8 mouse cellular contexts compared by ENCODE assay signal in genomic region chr19:9082191-9083009, GRCm38 (mm10). TPM values are rescaled to one million over a fixed set of nuclear protein-coding genes. Genes with fewer than 3 reads are reported as not detected.
DNase-seq lines count a peak whose midpoint lies in the region.

No protein-coding gene starts in this region.

- peaks cover 10% of the 10 kb centered on the region for H3K27me3 ChIP-seq in megakaryocyte, embryonic 14.5 days (replicated peaks)

- peak; percentile 81 for DNase-seq in WW6 (ENCODE audit: low read depth, low spot score)
- peak; percentile 81 to 88 for DNase-seq in cerebellum, postnatal 4 days (ENCODE audit: low spot score in 2 of 2)
- DNase-seq in gastrocnemius, postnatal 10 days: peak; percentile 90
- peak; percentile 92 for DNase-seq in induced T-regulatory cell, adult 2 months (ENCODE audit: low read depth)
- peak; percentile 28 to 55 for DNase-seq in left cerebral cortex, adult 8-10 months (ENCODE audit: low spot score in 2 of 2)
- peak; percentile 59 to 67 for DNase-seq in right cerebral cortex, adult 2 months (ENCODE audit: low spot score in 2 of 2)
- DNase-seq in urinary bladder, postnatal 25 days (ENCODE audit: low spot score): peak; percentile 85

- no peaks in the 10 kb centered on the region for H3K36me3 ChIP-seq in megakaryocyte, embryonic 14.5 days (replicated peaks; ENCODE audit: low read length)

- H3K4me3 ChIP-seq in megakaryocyte, embryonic 14.5 days (replicated peaks): peak overlapping the region; percentile 85

- H3K4me1 ChIP-seq in megakaryocyte, embryonic 14.5 days: peaks cover 24% of the 10 kb centered on the region

- no peaks in the 10 kb centered on the region for H3K9me3 ChIP-seq in megakaryocyte, embryonic 14.5 days

RNA-seq across cellular contexts. Expression of gene Scgb1a1, which starts 5.4 kb away (rescaled TPM):
- under 1 TPM in 1 of 2 experiments, not detected in 1; 0.63 TPM for total RNA-seq in gastrocnemius, postnatal 10 days (2021)
- not detected for total RNA-seq in left cerebral cortex, adult 8-10 months (2022)
- not detected in 2 replicates for polyA plus RNA-seq in megakaryocyte, embryonic 14.5 days (2012; ENCODE audit: insufficient read depth, low replicate concordance)

RNA-seq across cellular contexts. Expression of gene Asrgl1, which starts 53.0 kb away (rescaled TPM):
- total RNA-seq in gastrocnemius, postnatal 10 days (2021): 10 to 100 TPM; 11.1 to 14.2 TPM
- 100 to 1,000 TPM; 131 to 150 (median 138) TPM for total RNA-seq in left cerebral cortex, adult 8-10 months (2022)
- polyA plus RNA-seq in megakaryocyte, embryonic 14.5 days (2012; ENCODE audit: insufficient read depth, low replicate concordance): 1.7 and 53.4 TPM in 2 replicates

Comparison
In these comparisons a context has a peak if more than half of its experiments do, and no peak if none do; other contexts are left out.
1. Peak in every context shown above with its lines: DNase-seq and H3K4me3 ChIP-seq.
2. DNase-seq: peak in every context shown above with its lines; median percentile 92 in induced T-regulatory cell, adult 2 months; 90 in gastrocnemius, postnatal 10 days; 85 in urinary bladder, postnatal 25 days; 84 in cerebellum, postnatal 4 days; 81 in WW6; 63 in right cerebral cortex, adult 2 months; 42 in left cerebral cortex, adult 8-10 months.
3. RNA of gene Asrgl1, which starts 53.0 kb away (total RNA-seq): 131 to 150 TPM in left cerebral cortex, adult 8-10 months; 11.1 to 14.2 TPM in gastrocnemius, postnatal 10 days; every median in the first group is over 4 times any median in the second.